Mouse (Mus musculus) central nervous system, embryonic 18 days (tissue): ENCODE data around the gene Adgrb3. TPM values are rescaled to one million over a fixed set of nuclear protein-coding genes. Genes with fewer than 3 reads are reported as not detected.

Experiments used
- polyA plus RNA-seq: library from polyadenylated mRNA; depleted of rRNA; stranded (reverse); fragments of >200 nt; gene quantifications from 2 replicates; pipeline ENCODE4 v1.2.3, GENCODE M21; 2012; rRNA removed

Adgrb3 gene
- polyA plus RNA-seq: 59.8 and 66.9 TPM in 2 replicates

DNA sequence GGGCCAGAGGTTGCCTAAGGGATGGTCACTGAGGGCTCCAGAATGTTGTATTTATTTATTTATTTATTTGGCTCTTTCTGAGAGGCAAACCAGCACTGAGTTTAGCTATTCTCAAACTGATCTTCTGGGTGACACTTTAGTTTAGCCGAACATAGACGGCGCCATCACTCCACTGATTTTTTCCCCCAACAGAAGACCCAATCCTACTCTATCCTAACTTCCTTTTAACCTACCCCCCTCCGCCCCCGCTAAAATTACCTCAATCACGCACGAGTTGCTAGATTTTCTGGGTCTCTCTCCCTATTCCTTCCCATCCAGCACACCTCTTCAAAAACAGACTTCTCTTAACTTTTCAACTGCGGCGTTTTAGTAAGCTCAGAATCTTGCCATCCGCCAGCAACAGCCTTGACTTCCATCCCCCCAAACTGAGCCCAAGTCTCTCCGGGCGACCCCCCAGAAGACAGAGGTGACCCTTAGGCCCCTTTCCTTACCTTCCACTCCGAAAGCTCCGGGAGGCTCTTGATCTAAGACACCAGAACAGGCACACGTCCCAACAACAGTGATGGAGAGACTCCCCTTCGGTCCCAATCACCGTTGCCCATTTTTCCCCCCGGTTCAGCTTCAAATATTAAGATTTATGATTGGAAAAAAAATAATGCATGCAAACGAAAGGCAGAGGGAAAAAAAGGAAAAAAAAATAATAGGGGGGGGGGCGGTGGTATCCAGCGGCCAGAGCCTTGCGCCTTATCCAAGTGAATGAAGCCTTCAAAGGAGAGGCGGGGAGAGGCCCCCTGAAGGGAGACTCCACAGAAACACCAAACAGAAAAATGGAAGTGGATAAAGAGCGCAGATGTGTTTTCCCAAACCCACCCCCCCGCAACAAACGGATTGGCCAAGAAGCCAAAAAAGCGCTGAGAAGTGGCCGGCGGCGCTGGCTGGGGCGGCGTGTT is at the start of gene Adgrb3:
TSS of gene Adgrb3 (minus strand) at position 737 of the 950 bp plus-strand sequence.

